Mouse (Mus musculus) bone marrow, adult 2 months (tissue): Measurements from ENCODE around the gene Rtf1. TPM values are rescaled to one million over a fixed set of nuclear protein-coding genes. Genes with fewer than 3 reads are reported as not detected.

Experiments used
- H3K27ac ChIP-seq: fragments of 200-500 bp; 2 replicates; pipeline ENCODE4 v1.5.1; 2012; ENCODE audit warnings: low read depth, mild to moderate bottlenecking, control low read depth, inconsistent platforms, low read length; ENCODE audit not compliant: control insufficient read depth, poor library complexity, insufficient read depth
- H3K4me1 ChIP-seq: fragments of 200-500 bp; 2 replicates; pipeline ENCODE4 v1.6.1; 2011; ENCODE audit warnings: low read length; ENCODE audit not compliant: control insufficient read depth, insufficient read depth
- H3K4me3 ChIP-seq: fragments of 200-500 bp; replicated peaks from 2 replicates; pipeline ENCODE3; 2011; ENCODE audit warnings: mild to moderate bottlenecking, low read depth, low read length, control low read depth; ENCODE audit not compliant: control insufficient read depth
- CTCF ChIP-seq: fragments of 200-500 bp; IDR thresholded peaks from 2 replicates; pipeline ENCODE4 v1.5.1; 2011; ENCODE audit warnings: low read length, control low read depth; ENCODE audit not compliant: control insufficient read depth, insufficient read depth
- POLR2A ChIP-seq: fragments of 200-500 bp; IDR thresholded peaks from 2 replicates; pipeline ENCODE4 v1.6.1; 2011; ENCODE audit warnings: low read depth, mild to moderate bottlenecking, control low read depth, low read length, borderline replicate concordance; ENCODE audit not compliant: control insufficient read depth
- WGBS: fragments of 180-500 bp; shearing (Covaris S2); methylation state at CpG from one replicate; pipeline ENCODE4 v1.1.7; 2018; 5-methylcytosine and 5-hydroxymethylcytosine counted together
- polyA plus RNA-seq: library from polyadenylated mRNA; stranded (reverse); fragments of >200 nt; gene quantifications from 2 replicates; pipeline ENCODE4 v1.2.4, GENCODE M21; 2011; ENCODE audit warnings: low replicate concordance; ENCODE audit not compliant: missing spikeins, insufficient read depth, insufficient read length

The Rtf1 gene
- polyA plus RNA-seq, 1 experiment: 18.3 TPM

GRCm38 (mm10) chr2:119675215-119675784 is 432 bp downstream of the Rtf1 start:
- no peak for TF ChIP-seq POLR2A
- no peak for TF ChIP-seq CTCF
- peak overlapping the region; percentile 98 for H3K4me3 ChIP-seq
- no peaks in the 10 kb centered on the region for H3K4me1 ChIP-seq
- under 1% methylated on average over 39 of the region's 39 CpGs for WGBS
- H3K27ac ChIP-seq: peak overlapping the region; percentile 64

DNA sequence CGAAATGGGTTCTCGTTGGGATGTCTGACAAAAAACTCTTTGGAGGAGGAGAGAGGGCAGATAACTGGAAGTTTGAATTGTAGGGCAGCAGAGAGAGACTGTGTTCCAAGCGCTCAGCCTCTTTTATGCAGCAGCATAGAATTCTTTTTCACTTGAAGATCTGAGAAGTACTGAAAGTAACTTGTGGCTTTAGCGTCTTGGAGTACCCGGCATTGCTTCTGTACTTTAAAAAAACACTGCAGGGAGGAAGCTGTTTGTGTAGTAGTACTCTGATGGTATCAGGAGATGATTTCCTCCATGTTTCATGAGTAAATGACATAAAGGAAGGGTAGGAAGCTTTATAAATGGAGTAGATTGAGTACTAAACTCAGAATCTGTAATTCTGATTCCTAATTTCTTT is 963 bp downstream of the Rtf1 start:
- H3K27ac ChIP-seq: no peak overlapping the region; the same call in 1 of the 2 replicates
- WGBS: 0% methylated on average over 5 of the region's 5 CpGs
- TF ChIP-seq POLR2A: no peak

GRCm38 (mm10) chr2:119683706-119684105 is 8.8 kb downstream of the Rtf1 start:
- Histone ChIP-seq H3K4me3 (no peak overlapping the region), H3K27ac (no peak overlapping the region), H3K4me1 (peaks cover 1% of the 10 kb centered on the region; the same call in 1 of the 2 replicates)
- TF ChIP-seq CTCF (no peak), POLR2A (no peak)
- 83% methylated on average over 2 of the region's 2 CpGs for WGBS

More for the DNA sequence above, 963 bp downstream of the Rtf1 start:
- peak overlapping the region; percentile 98 for H3K4me3 ChIP-seq
- H3K4me1 ChIP-seq: no peaks in the 10 kb centered on the region

DNA sequence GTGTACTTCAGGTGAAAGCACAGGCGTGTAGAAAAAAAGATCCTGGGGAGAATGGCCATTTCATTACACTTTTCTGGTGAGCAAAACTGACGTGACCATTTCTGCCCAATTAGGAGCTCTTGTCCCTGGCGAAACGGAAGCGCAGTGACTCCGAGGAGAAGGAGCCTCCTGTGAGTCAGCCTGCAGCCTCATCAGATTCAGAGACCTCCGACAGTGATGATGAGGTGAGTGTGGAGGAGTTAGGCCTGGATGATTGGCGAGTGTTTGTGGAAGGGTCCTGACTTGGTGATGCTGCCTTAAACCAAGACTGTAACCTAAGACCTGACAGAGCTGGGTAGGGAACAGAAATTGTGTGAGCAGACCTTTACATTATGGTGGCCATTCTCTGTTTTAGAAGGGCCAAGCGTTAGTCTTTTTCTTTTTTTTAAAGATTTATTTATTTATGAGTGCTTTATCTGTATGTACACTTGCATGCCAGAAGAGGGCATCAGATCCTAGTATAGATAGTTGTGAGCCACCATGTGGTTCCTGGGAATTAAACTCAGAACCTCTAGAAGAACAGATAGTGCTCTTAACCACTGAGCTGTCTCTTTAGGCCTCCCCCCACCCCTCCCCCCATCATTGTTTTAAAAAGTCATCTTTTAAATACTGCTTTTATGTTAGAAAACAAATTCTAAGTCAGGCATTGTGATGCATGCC is 17.3 kb downstream of the Rtf1 start:
- WGBS: 87% methylated on average over 9 of the region's 9 CpGs
- Histone ChIP-seq H3K27ac (no peak overlapping the region), H3K4me1 (no peaks in the 10 kb centered on the region), H3K4me3 (no peak overlapping the region)
- TF ChIP-seq POLR2A (no peak), CTCF (no peak)

GRCm38 (mm10) chr2:119694826-119695225 is 20.0 kb downstream of the Rtf1 start:
- TF ChIP-seq CTCF (no peak), POLR2A (no peak)
- Histone ChIP-seq H3K4me1 (peaks cover 1% of the 10 kb centered on the region; the same call in 1 of the 2 replicates), H3K4me3 (no peak overlapping the region), H3K27ac (no peak overlapping the region)
- 75% methylated on average over 2 of the region's 2 CpGs for WGBS

DNA sequence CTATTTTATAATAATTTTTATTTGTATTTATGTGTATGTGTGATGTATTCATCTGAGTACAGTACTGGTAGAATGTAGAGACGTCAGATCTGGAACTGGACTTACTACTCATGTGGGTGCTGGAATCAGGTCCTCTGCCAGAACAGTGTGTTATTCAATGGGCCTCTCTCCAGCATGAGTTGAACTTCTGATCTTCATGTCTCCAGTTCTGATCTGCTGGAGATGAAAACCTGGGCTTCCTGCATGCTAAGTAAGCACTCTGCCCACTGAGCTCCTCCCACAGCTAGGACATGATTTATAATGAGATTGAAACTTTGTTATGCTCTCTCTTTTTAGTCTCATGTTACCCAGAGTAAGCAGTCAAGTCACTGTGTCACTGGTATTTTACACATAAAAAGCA is 21.2 kb downstream of the Rtf1 start:
- Histone ChIP-seq H3K4me3 (no peak overlapping the region), H3K4me1 (peaks cover 1% of the 10 kb centered on the region; the same call in 1 of the 2 replicates), H3K27ac (no peak overlapping the region)
- 83% methylated on average over 1 of the region's 1 CpGs for WGBS
- TF ChIP-seq POLR2A (no peak), CTCF (no peak)

GRCm38 (mm10) chr2:119698472-119698871 is 23.6 kb downstream of the Rtf1 start:
- TF ChIP-seq POLR2A (no peak), CTCF (no peak)
- H3K4me3 ChIP-seq: no peak overlapping the region
- peaks cover 1% of the 10 kb centered on the region; the same call in 1 of the 2 replicates for H3K4me1 ChIP-seq
- 20% methylated on average over 2 of the region's 2 CpGs for WGBS
- no peak overlapping the region for H3K27ac ChIP-seq

DNA sequence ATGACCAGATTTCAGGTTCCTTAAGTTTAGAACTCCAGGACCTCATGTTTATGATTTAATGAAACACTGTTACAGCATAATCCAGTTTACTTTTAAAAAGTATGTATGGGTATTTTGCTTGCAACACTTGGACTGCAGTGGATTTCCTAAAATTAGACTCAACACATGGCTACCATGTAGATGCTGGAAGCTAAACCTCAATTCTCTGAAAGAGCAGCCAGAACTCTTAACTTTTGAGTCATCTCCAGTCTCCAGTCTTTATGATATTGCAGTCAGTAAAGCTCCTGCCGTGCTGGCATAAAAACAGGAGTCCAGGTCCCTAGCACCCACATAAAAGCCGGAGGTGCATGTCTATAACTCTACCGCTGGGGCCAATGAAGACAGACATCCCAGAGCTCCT is 25.1 kb downstream of the Rtf1 start:
- Histone ChIP-seq H3K27ac (no peak overlapping the region), H3K4me3 (no peak overlapping the region), H3K4me1 (peaks cover 1% of the 10 kb centered on the region; the same call in 1 of the 2 replicates)
- TF ChIP-seq CTCF (no peak), POLR2A (no peak)
- WGBS: 90% methylated on average over 3 of the region's 3 CpGs

GRCm38 (mm10) chr2:119703171-119703570 is 28.3 kb downstream of the Rtf1 start:
- H3K4me1 ChIP-seq: peaks cover 1% of the 10 kb centered on the region; the same call in 1 of the 2 replicates
- no peak for TF ChIP-seq CTCF
- no peak for TF ChIP-seq POLR2A
- H3K27ac ChIP-seq: no peak overlapping the region
- no peak overlapping the region for H3K4me3 ChIP-seq
- WGBS: 89% methylated on average over 2 of the region's 2 CpGs
